Mouse (Mus musculus): ENCODE measurements at regions not wholly inside any gene's neighbourhood (a gene's known extent, or its start where the extent isn't known, plus 50 kb on each side); places are given as distances from the start of the nearest gene placed in this dataset.

GRCm38 (mm10) chr1:128731445-128731844, 139.4 kb upstream of the Cxcr4 start:
- no peak for DNase-seq (ENCODE audit: low spot score)

- no peak for DNase-seq (ENCODE audit: low spot score)
Measured at GRCm38 (mm10) chr1:128724433-128725091, 132.5 kb upstream of the Cxcr4 start.

GRCm38 (mm10) chr1:128723843-128724242, 131.8 kb upstream of the Cxcr4 start:
- no peak for DNase-seq (ENCODE audit: low spot score)

- no peak for DNase-seq (ENCODE audit: low spot score)
Measured at GRCm38 (mm10) chr1:128722061-128722471, 130.0 kb upstream of the Cxcr4 start.

- no peak for DNase-seq (ENCODE audit: low spot score)
Measured at GRCm38 (mm10) chr1:128714843-128715242, 122.8 kb upstream of the Cxcr4 start.

- no peak for DNase-seq (ENCODE audit: low spot score)
Measured at GRCm38 (mm10) chr1:128712876-128713275, 120.8 kb upstream of the Cxcr4 start.

- DNase-seq (ENCODE audit: low spot score), result no peak
Measured at GRCm38 (mm10) chr1:128711121-128711520, 119.0 kb upstream of the Cxcr4 start.

GRCm38 (mm10) chr1:128707747-128708146, 115.7 kb upstream of the Cxcr4 start:
- no peak for DNase-seq (ENCODE audit: low spot score)

GRCm38 (mm10) chr1:128706167-128706566, 114.1 kb upstream of the Cxcr4 start:
- DNase-seq (ENCODE audit: low spot score), result no peak

GRCm38 (mm10) chr1:128705071-128705503, 113.0 kb upstream of the Cxcr4 start:
- no peak for DNase-seq (ENCODE audit: low spot score)

- DNase-seq (ENCODE audit: low spot score), result no peak
Measured at GRCm38 (mm10) chr1:128701326-128701725, 109.2 kb upstream of the Cxcr4 start.

- DNase-seq (ENCODE audit: low spot score), result no peak
Measured at GRCm38 (mm10) chr1:128697962-128698361, 105.9 kb upstream of the Cxcr4 start.

GRCm38 (mm10) chr1:128695936-128696335, 103.8 kb upstream of the Cxcr4 start:
- DNase-seq (ENCODE audit: low spot score), result no peak

GRCm38 (mm10) chr1:128692799-128693198, 100.7 kb upstream of the Cxcr4 start:
- no peak for DNase-seq (ENCODE audit: low spot score)

- no peak for DNase-seq (ENCODE audit: low spot score)
Measured at GRCm38 (mm10) chr1:128692313-128692712, 100.2 kb upstream of the Cxcr4 start.

- no peak for DNase-seq (ENCODE audit: low spot score)
Measured at GRCm38 (mm10) chr1:128687236-128687927, 95.3 kb upstream of the Cxcr4 start.

GRCm38 (mm10) chr1:128685467-128686137, 93.5 kb upstream of the Cxcr4 start:
- no peak for DNase-seq (ENCODE audit: low spot score)

- no peak for DNase-seq (ENCODE audit: low spot score)
Measured at GRCm38 (mm10) chr1:128682942-128683341, 90.8 kb upstream of the Cxcr4 start.

- DNase-seq (ENCODE audit: low spot score), result no peak
Measured at GRCm38 (mm10) chr1:128681261-128681660, 89.2 kb upstream of the Cxcr4 start.

- no peak for DNase-seq (ENCODE audit: low spot score)
Measured at GRCm38 (mm10) chr1:128680538-128680937, 88.4 kb upstream of the Cxcr4 start.

GRCm38 (mm10) chr1:128680012-128680411, 87.9 kb upstream of the Cxcr4 start:
- DNase-seq (ENCODE audit: low spot score), result no peak

- DNase-seq (ENCODE audit: low spot score), result no peak
Measured at GRCm38 (mm10) chr1:128679005-128679980, 87.2 kb upstream of the Cxcr4 start.
